Mouse (Mus musculus) urinary bladder, postnatal 10 days (tissue): ENCODE measurements around the gene Defa30.
"Not testable (repeated sequence)": the region's sequence is repeated elsewhere in the genome, so short reads cannot be mapped to it uniquely, and the experiment has no call there.

Experiments
- DNase-seq: peaks from one replicate; pipeline ENCODE4 v3.0.0; 2022; ENCODE audit warnings: low spot score

The Defa30 gene

DNA sequence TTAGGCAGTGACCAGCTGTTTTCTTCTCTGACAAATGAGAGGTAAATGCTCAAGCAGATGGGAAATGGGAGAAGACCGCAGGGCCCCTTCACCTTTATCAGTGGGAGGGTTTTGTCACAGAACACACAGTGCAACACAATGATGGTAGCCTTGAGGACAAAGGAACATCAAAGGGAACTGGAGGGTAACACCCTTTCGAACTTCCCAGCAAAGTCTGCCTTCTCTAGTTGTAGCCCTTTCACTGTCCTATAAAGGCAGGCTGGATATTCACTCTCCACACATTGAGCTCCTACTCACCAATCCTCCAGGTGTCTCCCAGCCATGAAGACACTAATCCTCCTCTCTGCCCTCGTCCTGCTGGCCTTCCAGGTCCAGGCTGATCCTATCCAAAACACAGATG is at the start of gene Defa30:
TSS of gene Defa30 (plus strand) at position 301 of the 400 bp plus-strand sequence.
- DNase-seq = not testable (repeated sequence)

DNA sequence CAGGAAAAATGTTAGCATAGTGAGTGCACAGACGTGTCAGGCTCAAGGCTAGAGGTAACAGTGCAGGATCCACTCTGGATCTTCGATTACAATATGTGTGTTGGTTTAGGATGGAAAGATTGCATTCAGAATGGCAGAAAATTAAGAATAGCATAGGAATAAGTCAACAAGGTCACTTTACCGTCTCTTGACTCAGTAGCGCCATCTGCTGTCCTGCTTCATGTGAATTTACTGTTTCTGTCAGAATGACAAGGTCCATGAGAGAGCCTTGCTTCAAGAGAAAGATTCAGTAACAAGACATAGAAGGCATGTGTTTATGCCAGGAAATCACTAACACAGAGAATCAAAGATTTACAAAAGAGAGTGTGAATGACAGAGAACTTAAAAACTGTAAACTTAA is 41.3 kb upstream of the Defa30 start:
- DNase-seq = no peak

DNA sequence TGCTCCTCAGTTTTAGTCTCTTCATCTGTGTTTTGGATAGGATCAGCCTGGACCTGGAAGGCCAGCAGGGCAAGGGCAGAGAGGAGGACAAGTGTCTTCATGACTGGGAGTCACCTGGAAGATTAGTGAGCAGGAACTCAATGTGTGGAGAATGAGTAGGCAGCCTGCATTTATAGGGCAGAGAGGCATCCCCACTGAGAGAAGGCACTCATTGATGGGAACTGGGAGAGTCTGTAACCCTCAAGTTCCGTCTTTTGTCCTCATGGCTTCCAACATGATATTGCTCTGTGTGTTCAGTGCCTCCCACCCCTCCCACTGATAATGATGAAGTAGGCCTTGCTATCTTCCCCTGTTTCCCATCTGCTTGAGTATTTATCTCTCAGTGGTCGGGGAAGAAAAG is 38.5 kb upstream of the Defa30 start, which contains the start of gene Gm14851:
TSS of gene Gm14851 (minus strand) at position 101 of the 400 bp plus-strand sequence.
- DNase-seq = not testable (repeated sequence)

DNA sequence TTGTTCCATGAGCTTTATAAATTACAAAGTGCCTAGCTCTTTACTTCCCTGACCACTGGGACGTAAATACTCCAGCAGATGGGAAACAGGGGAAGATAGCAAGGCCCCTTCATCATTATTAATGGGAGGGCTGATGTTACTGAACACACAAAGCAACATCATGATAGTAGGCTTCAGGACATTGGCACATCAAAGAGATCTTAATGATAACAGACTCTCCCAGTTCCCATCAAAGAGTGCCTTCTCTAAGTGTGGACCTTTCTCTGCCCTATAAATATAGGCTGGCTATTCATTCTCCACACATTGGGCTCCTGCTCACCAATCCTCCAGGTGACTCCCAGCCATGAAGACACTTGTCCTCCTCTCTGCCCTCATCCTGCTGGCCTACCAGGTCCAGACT is 27.5 kb downstream of the Defa30 start, which contains the start of gene Defa22:
TSS of gene Defa22 (plus strand) at position 301 of the 400 bp plus-strand sequence.
- DNase-seq = not testable (repeated sequence)
